Mouse (Mus musculus): Measurements from ENCODE around the gene Mxd4.

GRCm38 (mm10) chr5:34210279-34210678 lies 22.8 kb upstream of the Mxd4 start:
- peak; percentile 97 for TF ChIP-seq CTCF (IDR thresholded peaks at IDR 0.05; ENCODE audit: low read depth, low read length)
- TF ChIP-seq POLR2A (IDR thresholded peaks at IDR 0.05; ENCODE audit: extremely low read depth, insufficient read depth, low read length) = no peak

All from liver, adult 2 months (tissue).